Mouse (Mus musculus) embryo, embryonic 9.5 days (tissue): ENCODE results near the gene Armc5.

ENCODE experiments used
- DNase-seq: peaks from one replicate; pipeline ENCODE4 v3.0.0-alpha.2; 2017; ENCODE audit errors: extremely low spot score

Armc5 gene

DNA sequence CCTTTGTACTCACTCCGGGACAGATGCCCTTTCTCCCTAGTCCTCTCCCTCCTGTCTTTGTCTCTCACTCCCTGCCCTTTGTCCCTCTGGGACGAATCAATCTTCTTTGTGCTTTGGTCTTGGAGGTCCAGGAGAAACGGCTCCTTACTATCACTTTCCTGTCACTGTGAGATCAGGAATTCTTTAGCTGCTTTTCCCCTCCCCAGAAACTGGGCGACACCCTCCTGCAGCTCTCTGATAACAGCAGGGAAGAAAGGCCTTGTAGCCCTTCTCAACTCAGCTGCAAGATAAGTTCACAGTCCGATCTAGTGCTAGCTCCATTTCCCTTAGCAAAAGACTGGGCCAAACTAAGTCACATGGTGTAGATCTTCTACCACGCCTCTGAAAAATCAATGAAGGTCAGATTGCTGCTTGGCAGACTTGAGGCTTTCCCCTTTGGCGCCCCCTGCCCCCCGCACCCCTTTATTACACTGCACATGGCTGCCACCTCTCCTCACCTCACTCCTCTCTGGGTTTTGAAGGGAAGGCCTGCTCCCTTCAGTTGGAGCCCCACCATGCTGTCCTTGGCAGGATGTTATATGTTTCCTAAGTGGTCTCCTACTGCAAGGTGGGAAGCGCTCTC lies 51.9 kb downstream of the Armc5 start:
- peak; percentile 57 for DNase-seq
